Mouse (Mus musculus) lung, adult 2 months (tissue): ENCODE data around the gene Txndc17. TPM values are rescaled to one million over a fixed set of nuclear protein-coding genes. Genes with fewer than 3 reads are reported as not detected.
"Not testable (repeated sequence)": the region's sequence is repeated elsewhere in the genome, so short reads cannot be mapped to it uniquely, and the experiment has no call there.

Experiments used
- DNase-seq: peaks from one replicate; pipeline ENCODE4 v3.0.0; 2022
- H3K4me1 ChIP-seq: fragments of 200-500 bp; 2 replicates; pipeline ENCODE4 v1.6.1; 2011; ENCODE audit warnings: low read length; ENCODE audit not compliant: control insufficient read depth, insufficient read depth
- H3K4me3 ChIP-seq: fragments of 200-500 bp; replicated peaks from 2 replicates; pipeline ENCODE3; 2011; ENCODE audit warnings: low read depth, mild to moderate bottlenecking, control low read depth, low read length; ENCODE audit errors: extremely low read depth
- CTCF ChIP-seq: fragments of 200-500 bp; IDR thresholded peaks from 2 replicates; pipeline ENCODE4 v1.5.1; 2011; ENCODE audit warnings: mild to moderate bottlenecking, low read length, control low read depth; ENCODE audit not compliant: insufficient read depth
- POLR2A ChIP-seq: fragments of 200-500 bp; IDR thresholded peaks from 2 replicates; pipeline ENCODE4 v1.6.1; 2011; ENCODE audit warnings: low read depth, mild to moderate bottlenecking, control low read depth, low read length, borderline replicate concordance; ENCODE audit errors: extremely low read depth
- WGBS: fragments of 180-500 bp; shearing (Covaris S2); methylation state at CpG from one replicate; pipeline ENCODE4 v1.1.7; 2018; 5-methylcytosine and 5-hydroxymethylcytosine counted together
- polyA plus RNA-seq: library from polyadenylated mRNA; depleted of rRNA; stranded (reverse); fragments of >200 nt; gene quantifications from 2 replicates; pipeline ENCODE4 v1.2.3, GENCODE M21; 2012; rRNA removed

Txndc17 gene
- polyA plus RNA-seq = 36.0 and 53.8 TPM in 2 replicates

GRCm38 (mm10) chr11:72207204-72207833 lies at the start of gene Txndc17, which contains the start of gene 4933427D14Rik:
TSS of gene Txndc17 (plus strand) at chr11:72207547.
TSS of gene 4933427D14Rik (minus strand) at chr11:72207459.
- Histone ChIP-seq H3K4me1 (no peaks in the 10 kb centered on the region; the same call in 1 of the 2 replicates), H3K4me3 (peak within 1 kb of the TSS; percentile 98)
- no peak for TF ChIP-seq CTCF
- peak; percentile 84; the same call in 1 of the 2 replicates for TF ChIP-seq POLR2A
- peak; percentile 90 for DNase-seq
- under 1% methylated on average over 42 of the region's 42 CpGs for WGBS

DNA sequence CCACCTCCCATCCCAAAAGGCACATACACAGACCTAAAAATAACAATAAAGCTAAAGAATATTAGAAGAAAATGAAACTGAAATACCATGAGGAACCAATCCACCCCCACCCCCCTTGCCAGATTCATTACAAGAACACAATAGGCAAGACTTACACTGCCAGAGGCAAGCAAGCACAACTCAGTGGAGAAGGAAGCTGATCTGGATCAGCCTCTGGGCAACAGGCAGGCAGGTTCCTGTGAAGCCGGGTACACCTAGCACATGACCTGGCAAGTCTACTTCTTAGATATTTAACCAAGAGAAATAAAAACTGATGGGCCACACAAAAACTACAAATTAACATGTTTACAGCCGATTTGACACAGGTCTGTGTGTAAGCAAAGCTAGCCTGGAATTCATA lies 44.1 kb upstream of the Txndc17 start:
- H3K4me1 ChIP-seq = peaks cover 4% of the 10 kb centered on the region
- no peak overlapping the region for H3K4me3 ChIP-seq
- WGBS = 75% methylated on average over 2 of the region's 2 CpGs
- DNase-seq = no peak
- TF ChIP-seq POLR2A = no peak
- no peak for TF ChIP-seq CTCF

GRCm38 (mm10) chr11:72169871-72170270 lies 37.5 kb upstream of the Txndc17 start:
- TF ChIP-seq CTCF = no peak
- TF ChIP-seq POLR2A = no peak
- DNase-seq = no peak
- 94% methylated on average over 4 of the region's 4 CpGs for WGBS

GRCm38 (mm10) chr11:72171906-72172305 lies 35.4 kb upstream of the Txndc17 start:
- not testable (repeated sequence) for H3K4me3 ChIP-seq, DNase-seq, H3K4me1 ChIP-seq
- WGBS = 89% methylated on average over 4 of the region's 4 CpGs

More at GRCm38 (mm10) chr11:72169871-72170270, 37.5 kb upstream of the Txndc17 start:
- peaks cover 5% of the 10 kb centered on the region for H3K4me1 ChIP-seq
- no peak overlapping the region for H3K4me3 ChIP-seq

GRCm38 (mm10) chr11:72173506-72173905 lies 33.8 kb upstream of the Txndc17 start:
- DNase-seq = no peak
- no peaks in the 10 kb centered on the region for H3K4me1 ChIP-seq
- TF ChIP-seq CTCF (no peak), POLR2A (no peak)
- WGBS = 90% methylated on average over 5 of the region's 5 CpGs
- H3K4me3 ChIP-seq = no peak overlapping the region

GRCm38 (mm10) chr11:72174721-72175120 lies 32.6 kb upstream of the Txndc17 start:
- DNase-seq = no peak

DNA sequence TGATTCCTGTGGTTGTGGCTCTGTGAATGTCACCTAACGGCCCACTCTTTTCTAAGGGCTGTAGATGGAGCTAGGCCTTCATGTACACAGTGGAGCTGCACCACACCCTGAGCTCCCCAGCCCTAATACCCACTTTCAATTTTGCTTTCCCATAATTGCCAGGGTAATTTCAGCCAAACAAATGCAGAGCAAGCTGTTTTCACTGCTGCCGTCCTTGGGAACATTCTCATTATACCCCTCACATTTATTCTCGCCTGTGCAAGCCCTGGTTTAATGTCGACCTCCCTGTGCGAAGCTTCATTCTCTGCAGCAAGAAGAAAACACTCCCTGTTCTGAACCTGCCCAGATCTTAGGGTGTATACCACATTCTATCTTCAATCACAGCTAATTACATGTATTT lies 31.4 kb upstream of the Txndc17 start:
- WGBS = 87% methylated on average over 5 of the region's 5 CpGs
- TF ChIP-seq CTCF (no peak), POLR2A (no peak)
- no peaks in the 10 kb centered on the region for H3K4me1 ChIP-seq
- H3K4me3 ChIP-seq = no peak overlapping the region
- DNase-seq = no peak

More at GRCm38 (mm10) chr11:72174721-72175120, 32.6 kb upstream of the Txndc17 start:
- no peak for TF ChIP-seq POLR2A
- TF ChIP-seq CTCF = no peak
- Histone ChIP-seq H3K4me3 (no peak overlapping the region), H3K4me1 (no peaks in the 10 kb centered on the region)
- WGBS = 96% methylated on average over 6 of the region's 6 CpGs

GRCm38 (mm10) chr11:72176553-72176952 lies 30.8 kb upstream of the Txndc17 start:
- Histone ChIP-seq H3K4me3 (no peak overlapping the region), H3K4me1 (no peaks in the 10 kb centered on the region)
- WGBS = 85% methylated on average over 3 of the region's 3 CpGs
- no peak for DNase-seq
- TF ChIP-seq POLR2A (no peak), CTCF (no peak)

DNA sequence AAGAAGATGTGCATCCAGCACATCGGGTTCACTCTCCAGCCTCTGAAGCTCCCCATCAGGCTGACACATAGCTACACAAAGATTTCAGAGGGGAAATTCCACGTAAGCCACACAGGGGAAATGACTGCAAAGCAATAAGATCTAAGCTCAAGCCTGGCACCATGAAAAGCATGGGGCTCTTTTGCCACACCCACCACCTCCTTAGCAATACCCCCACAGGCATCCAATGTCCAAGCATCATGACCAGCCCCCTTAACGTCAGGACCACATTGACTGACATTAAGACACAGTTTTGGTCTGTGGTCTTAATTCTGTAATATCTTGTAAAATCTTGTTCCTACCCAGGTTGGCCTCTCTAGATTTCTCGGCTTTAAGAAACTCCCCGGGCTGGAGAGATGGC lies 26.8 kb upstream of the Txndc17 start:
- no peak for DNase-seq
- WGBS = 90% methylated on average over 5 of the region's 5 CpGs
- TF ChIP-seq POLR2A (no peak), CTCF (no peak)

DNA sequence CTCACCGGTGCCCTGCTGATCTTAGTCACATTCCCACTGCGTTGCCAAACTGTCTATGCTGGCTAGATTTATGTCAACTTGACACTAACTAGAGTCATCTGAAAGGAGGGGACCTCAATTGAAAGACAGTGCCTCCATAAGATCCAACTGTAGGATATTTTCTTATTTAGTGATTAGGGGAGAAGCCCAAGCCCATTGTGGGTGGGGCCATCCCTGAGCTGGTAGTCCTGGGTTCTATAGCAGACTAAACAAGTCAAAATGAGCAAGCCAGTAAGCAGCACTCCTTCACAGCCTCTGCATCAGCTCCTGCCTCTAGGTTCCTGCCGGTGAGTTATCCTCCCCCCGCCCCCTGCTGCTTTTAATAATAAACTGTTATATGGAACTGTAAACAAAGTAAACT lies 26.2 kb upstream of the Txndc17 start:
- WGBS = 87% methylated on average over 4 of the region's 4 CpGs

More for the DNA sequence above, 26.8 kb upstream of the Txndc17 start:
- H3K4me3 ChIP-seq = no peak overlapping the region
- no peaks in the 10 kb centered on the region for H3K4me1 ChIP-seq

More for the DNA sequence above, 26.2 kb upstream of the Txndc17 start:
- no peaks in the 10 kb centered on the region for H3K4me1 ChIP-seq
- H3K4me3 ChIP-seq = no peak overlapping the region
- no peak for TF ChIP-seq CTCF
- no peak for TF ChIP-seq POLR2A
- DNase-seq = no peak
